Mouse (Mus musculus) cortical plate, adult 2 months (tissue): ENCODE measurements around the gene Leng1. TPM values are rescaled to one million over a fixed set of nuclear protein-coding genes. Genes with fewer than 3 reads are reported as not detected.

Source experiments
- H3K27ac ChIP-seq: fragments of 200-500 bp; 2 replicates; pipeline ENCODE4 v1.5.1; 2012; ENCODE audit warnings: low read length, control low read depth, inconsistent platforms; ENCODE audit not compliant: insufficient read depth
- H3K4me1 ChIP-seq: fragments of 200-500 bp; 2 replicates; pipeline ENCODE4 v1.6.1; 2011; ENCODE audit warnings: low read length; ENCODE audit not compliant: control insufficient read depth, insufficient read depth
- H3K4me3 ChIP-seq: fragments of 200-500 bp; 2 replicates; pipeline ENCODE4 v1.5.1; 2011; ENCODE audit warnings: mild to moderate bottlenecking, low read length, control low read depth; ENCODE audit not compliant: insufficient read depth
- CTCF ChIP-seq: fragments of 200-500 bp; IDR thresholded peaks from 2 replicates; pipeline ENCODE4 v1.5.1; 2011; ENCODE audit warnings: mild to moderate bottlenecking, control low read depth, low read length; ENCODE audit not compliant: insufficient read depth; ENCODE audit errors: extremely low read depth
- POLR2A ChIP-seq: fragments of 200-500 bp; IDR thresholded peaks from 2 replicates; pipeline ENCODE4 v1.6.1; 2011; ENCODE audit warnings: mild to moderate bottlenecking, low read length, control low read depth; ENCODE audit not compliant: insufficient read depth; ENCODE audit errors: extremely low read depth
- polyA plus RNA-seq: library from polyadenylated mRNA; depleted of rRNA; stranded (reverse); fragments of >200 nt; gene quantifications from 2 replicates; pipeline ENCODE4 v1.2.3, GENCODE M21; 2012

Leng1 gene
- polyA plus RNA-seq, 1 experiment: 8.3 TPM

- no peak overlapping the region for H3K27ac ChIP-seq
- TF ChIP-seq CTCF: no peak
- no peak for TF ChIP-seq POLR2A
- H3K4me3 ChIP-seq: peak overlapping the region; percentile 53
- no peaks in the 10 kb centered on the region for H3K4me1 ChIP-seq
Observed at GRCm38 (mm10) chr7:3691919-3692318, 26.3 kb upstream of the Leng1 start.

DNA sequence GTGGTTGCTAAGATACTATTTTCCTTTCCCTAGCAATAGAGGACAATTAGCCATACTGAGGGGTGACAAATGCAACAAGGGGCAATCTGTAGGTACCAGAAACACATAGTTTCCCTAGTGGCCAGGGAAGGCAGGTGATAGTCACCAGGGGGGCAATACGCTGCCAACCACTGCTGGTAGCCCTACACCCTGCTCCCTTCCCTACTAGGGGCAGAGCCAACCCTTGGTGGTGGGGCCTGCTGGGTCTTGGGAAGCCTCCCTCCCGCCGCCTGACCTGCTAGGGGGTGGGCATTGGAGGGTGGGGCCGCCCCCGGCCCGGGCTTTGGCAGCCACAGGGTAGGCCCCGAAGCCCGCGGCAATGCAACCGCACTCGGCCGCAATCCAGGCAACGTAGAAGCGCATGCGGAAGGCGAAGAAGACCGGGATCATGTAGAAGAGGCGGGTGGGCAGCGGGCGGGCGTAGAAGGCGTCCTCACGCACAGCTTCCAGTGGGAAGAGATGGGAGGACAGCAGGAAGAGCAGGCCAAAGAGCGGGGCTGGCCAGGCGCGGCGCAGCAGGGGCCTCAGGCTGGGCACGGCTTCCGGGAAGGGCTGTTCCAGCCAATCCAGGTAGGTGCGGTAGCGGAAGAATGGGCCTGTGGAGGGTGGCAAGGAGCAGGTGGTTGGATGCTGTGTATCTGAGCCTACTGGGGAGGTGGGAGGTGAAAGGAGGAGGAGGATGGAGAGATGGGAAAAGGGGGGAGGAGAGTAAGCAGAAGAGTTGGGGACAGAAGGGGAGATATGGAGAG is 20.0 kb upstream of the Leng1 start:
- no peak for TF ChIP-seq CTCF
- TF ChIP-seq POLR2A: no peak
- H3K4me3 ChIP-seq: no peak overlapping the region
- peaks cover 8% of the 10 kb centered on the region; the same call in 1 of the 2 replicates for H3K4me1 ChIP-seq
- H3K27ac ChIP-seq: no peak overlapping the region

GRCm38 (mm10) chr7:3684698-3685097 is 19.1 kb upstream of the Leng1 start:
- TF ChIP-seq CTCF (no peak), POLR2A (no peak)
- H3K4me3 ChIP-seq: no peak overlapping the region
- H3K27ac ChIP-seq: peak overlapping the region; percentile 88
- peaks cover 8% of the 10 kb centered on the region; the same call in 1 of the 2 replicates for H3K4me1 ChIP-seq

- H3K4me1 ChIP-seq: peaks cover 8% of the 10 kb centered on the region; the same call in 1 of the 2 replicates
- no peak overlapping the region for H3K4me3 ChIP-seq
- peak overlapping the region; percentile 88 for H3K27ac ChIP-seq
- TF ChIP-seq CTCF (no peak), POLR2A (0 out of 2 replicates have a peak, but pooled peaks have one; percentile 9)
Observed at GRCm38 (mm10) chr7:3683908-3684550, 18.4 kb upstream of the Leng1 start.

- TF ChIP-seq CTCF (no peak), POLR2A (no peak)
- no peaks in the 10 kb centered on the region for H3K4me1 ChIP-seq
- no peak within 1 kb of the TSS for H3K27ac ChIP-seq
- H3K4me3 ChIP-seq: no peak within 1 kb of the TSS
Observed at GRCm38 (mm10) chr7:3677342-3677741, 11.7 kb upstream of the Leng1 start, which contains the start of gene Tmc4. TSS of gene Tmc4 (minus strand) at chr7:3677553.

GRCm38 (mm10) chr7:3676371-3676770 is 10.7 kb upstream of the Leng1 start:
- H3K4me3 ChIP-seq: no peak overlapping the region
- H3K27ac ChIP-seq: no peak overlapping the region
- TF ChIP-seq CTCF (no peak), POLR2A (no peak)
- no peaks in the 10 kb centered on the region for H3K4me1 ChIP-seq

GRCm38 (mm10) chr7:3675228-3675548 is 9.5 kb upstream of the Leng1 start:
- Histone ChIP-seq H3K4me3 (no peak overlapping the region), H3K4me1 (no peaks in the 10 kb centered on the region), H3K27ac (no peak overlapping the region)
- no peak for TF ChIP-seq CTCF
- TF ChIP-seq POLR2A: no peak

GRCm38 (mm10) chr7:3674507-3675227 is 9.0 kb upstream of the Leng1 start:
- H3K27ac ChIP-seq: no peak overlapping the region
- no peak overlapping the region for H3K4me3 ChIP-seq
- H3K4me1 ChIP-seq: no peaks in the 10 kb centered on the region
- TF ChIP-seq POLR2A: no peak
- TF ChIP-seq CTCF: peak; percentile 86

DNA sequence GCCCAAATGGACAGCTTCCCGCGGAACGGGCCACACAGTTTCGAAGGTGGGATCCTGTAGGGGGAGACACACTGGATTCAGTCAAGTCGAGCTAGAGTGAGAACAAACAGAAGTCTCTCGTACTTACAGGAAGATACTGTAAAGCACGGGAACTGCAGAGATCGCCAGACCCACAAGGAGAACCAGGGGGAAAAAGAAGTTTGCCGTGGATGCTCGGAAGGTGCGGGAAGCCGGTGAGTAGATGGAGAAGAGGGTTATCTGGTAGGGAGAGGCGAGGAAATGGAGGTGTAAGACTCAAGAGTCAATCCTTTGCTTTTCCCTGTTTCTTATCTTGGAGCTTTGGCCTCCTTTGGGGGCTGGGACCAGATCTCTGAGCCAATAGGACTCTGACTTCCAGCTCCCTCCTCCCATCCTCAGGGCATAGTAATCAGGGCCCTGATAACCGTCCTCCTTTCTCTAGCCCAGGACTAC is 1.3 kb upstream of the Leng1 start:
- Histone ChIP-seq H3K27ac (no peak overlapping the region), H3K4me3 (no peak overlapping the region), H3K4me1 (peaks cover 2% of the 10 kb centered on the region; the same call in 1 of the 2 replicates)
- TF ChIP-seq CTCF (no peak), POLR2A (no peak)
